Mouse (Mus musculus): ENCODE measurements around the gene Zic2. TPM values are rescaled to one million over a fixed set of nuclear protein-coding genes. Genes with fewer than 3 reads are reported as not detected.

Zic2 gene
- polyA plus RNA-seq, 1 experiment from 2014 or later = not detected

DNA sequence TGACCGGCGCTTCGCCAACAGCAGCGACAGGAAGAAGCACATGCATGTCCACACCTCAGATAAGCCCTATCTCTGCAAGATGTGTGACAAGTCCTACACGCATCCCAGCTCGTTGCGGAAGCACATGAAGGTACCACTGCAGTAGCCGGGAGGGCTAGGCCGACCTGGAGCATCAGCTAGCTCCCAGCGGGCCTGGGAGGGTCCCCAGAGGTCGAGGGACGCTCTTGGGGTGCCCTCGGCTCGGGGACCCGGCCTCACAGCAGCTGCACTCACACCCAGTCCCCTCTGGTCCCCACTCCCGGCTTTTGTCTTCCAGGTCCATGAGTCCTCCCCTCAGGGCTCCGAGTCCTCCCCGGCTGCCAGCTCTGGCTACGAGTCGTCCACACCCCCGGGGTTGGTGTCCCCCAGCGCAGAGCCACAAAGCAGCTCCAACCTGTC lies 3.4 kb downstream of the Zic2 start:
- no peak overlapping the region for H3K4me3 ChIP-seq (ENCODE audit: low read depth, low read length)
- 0% methylated on average over 22 of the region's 22 CpGs for WGBS (ENCODE audit: insufficient replicate concordance)
- H3K9me3 ChIP-seq (replicated peaks; ENCODE audit: control insufficient read depth, low read length) = no peaks in the 10 kb centered on the region
- peaks cover 10% of the 10 kb centered on the region for H3K4me1 ChIP-seq (ENCODE audit: control insufficient read depth, low read depth, low read length)
- no peak overlapping the region for H3K9ac ChIP-seq (ENCODE audit: low read depth, low read length)
- no peaks in the 10 kb centered on the region for H3K36me3 ChIP-seq (ENCODE audit: control insufficient read depth, insufficient read depth)
- peaks cover 98% of the 10 kb centered on the region for H3K27me3 ChIP-seq (ENCODE audit: control insufficient read depth, insufficient read depth, low read depth, low read length)
- ATAC-seq (ENCODE audit: low read depth) = no peak
- no peak overlapping the region for H3K27ac ChIP-seq (ENCODE audit: low read length)
- no peak overlapping the region for H3K4me2 ChIP-seq (ENCODE audit: low read depth, low read length)

DNA sequence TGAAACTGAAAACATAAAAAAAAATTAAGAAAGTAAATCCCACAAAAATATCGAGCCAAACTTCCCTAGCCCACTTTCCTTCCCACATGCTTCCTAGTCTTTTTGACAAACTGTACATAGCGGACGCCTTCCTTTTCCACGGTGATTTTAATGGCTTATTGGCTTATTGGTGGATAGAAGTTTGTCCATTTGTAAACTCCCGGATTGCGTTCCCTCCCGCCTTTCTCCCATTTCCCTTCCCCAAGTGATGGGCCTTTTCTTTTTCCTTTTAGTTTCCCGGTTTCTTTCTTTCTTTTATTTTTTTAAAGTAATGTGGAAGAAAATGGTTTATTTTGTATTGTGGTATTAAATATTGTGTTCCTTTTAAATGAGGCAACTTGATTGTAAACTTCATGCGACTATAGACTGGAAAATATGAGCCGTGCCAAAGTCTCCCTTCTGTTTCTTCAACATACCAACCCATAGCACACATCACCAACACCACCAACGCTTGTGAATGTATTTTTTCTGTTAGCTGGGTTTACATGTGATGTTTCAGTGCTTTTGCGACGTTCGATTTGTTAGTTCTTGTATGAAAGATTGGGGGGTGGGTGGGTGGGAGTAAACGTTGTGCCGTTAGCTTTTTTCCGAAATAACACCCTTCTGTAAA lies 4.3 kb downstream of the Zic2 start:
- no peaks in the 10 kb centered on the region for H3K9me3 ChIP-seq (replicated peaks; ENCODE audit: control insufficient read depth, low read length)
- peaks cover 98% of the 10 kb centered on the region for H3K27me3 ChIP-seq (ENCODE audit: control insufficient read depth, insufficient read depth, low read depth, low read length)
- no peak overlapping the region for H3K4me3 ChIP-seq (ENCODE audit: low read depth, low read length)
- no peak overlapping the region for H3K27ac ChIP-seq (ENCODE audit: low read length)
- H3K9ac ChIP-seq (ENCODE audit: low read depth, low read length) = no peak overlapping the region
- peaks cover 10% of the 10 kb centered on the region for H3K4me1 ChIP-seq (ENCODE audit: control insufficient read depth, low read depth, low read length)
- H3K36me3 ChIP-seq (ENCODE audit: control insufficient read depth, insufficient read depth) = no peaks in the 10 kb centered on the region
- 20% methylated on average over 17 of the region's 17 CpGs for WGBS (ENCODE audit: insufficient replicate concordance)
- H3K4me2 ChIP-seq (ENCODE audit: low read depth, low read length) = no peak overlapping the region
- no peak for ATAC-seq (ENCODE audit: low read depth)

DNA sequence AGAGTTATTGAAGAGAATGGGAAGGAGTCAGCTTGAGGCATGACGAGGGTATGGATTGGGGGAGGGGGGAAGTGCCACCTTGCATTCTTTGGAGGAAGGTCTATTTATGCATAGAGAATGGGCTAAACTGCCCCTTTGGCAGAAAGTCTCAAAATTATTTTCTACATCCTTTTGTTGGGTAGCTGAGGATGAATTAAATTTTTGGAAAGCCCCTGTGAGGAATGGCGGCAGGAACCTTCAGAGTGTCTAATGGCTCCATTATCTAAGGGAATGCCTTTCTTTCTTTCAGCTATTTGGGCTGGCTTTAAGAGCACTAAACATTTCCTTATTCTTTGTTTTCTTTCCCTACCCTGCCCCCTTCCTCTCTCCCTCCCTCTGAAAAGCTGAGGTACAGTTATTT lies 5.1 kb downstream of the Zic2 start:
- ATAC-seq (ENCODE audit: low read depth) = no peak
- no peak overlapping the region for H3K27ac ChIP-seq (ENCODE audit: low read length)
- H3K9me3 ChIP-seq (replicated peaks; ENCODE audit: control insufficient read depth, low read length) = no peaks in the 10 kb centered on the region
- H3K4me2 ChIP-seq (ENCODE audit: low read depth, low read length) = no peak overlapping the region
- no peak overlapping the region for H3K9ac ChIP-seq (ENCODE audit: low read depth, low read length)
- H3K27me3 ChIP-seq (ENCODE audit: control insufficient read depth, insufficient read depth, low read depth, low read length) = peaks cover 98% of the 10 kb centered on the region
- H3K4me1 ChIP-seq (ENCODE audit: control insufficient read depth, low read depth, low read length) = peaks cover 5% of the 10 kb centered on the region; the same call in 1 of the 2 replicates
- H3K4me3 ChIP-seq (ENCODE audit: low read depth, low read length) = no peak overlapping the region
- WGBS (ENCODE audit: insufficient replicate concordance) = 6% methylated on average over 2 of the region's 2 CpGs
- H3K36me3 ChIP-seq (ENCODE audit: control insufficient read depth, insufficient read depth) = no peaks in the 10 kb centered on the region

DNA sequence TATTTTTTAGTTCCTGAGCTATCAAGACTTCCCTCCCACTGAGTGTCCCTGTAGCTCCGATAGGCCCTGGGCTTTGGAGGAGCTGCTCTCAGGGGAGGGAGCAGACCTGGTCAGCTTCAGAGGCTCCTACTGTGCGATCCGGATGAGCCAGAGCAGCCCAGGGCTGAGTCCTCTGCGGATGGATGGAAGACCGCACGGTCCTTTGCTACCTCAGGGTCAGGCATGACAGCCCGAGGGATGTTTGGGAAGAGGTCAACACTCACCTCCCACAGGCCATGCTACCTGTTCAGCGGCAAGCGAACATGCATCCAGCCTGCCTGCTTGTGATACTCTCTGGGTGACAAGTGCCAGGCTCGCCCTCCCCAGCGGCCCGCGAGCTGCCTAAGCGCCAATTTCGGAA lies 5.9 kb downstream of the Zic2 start:
- Histone ChIP-seq H3K27me3 (ENCODE audit: control insufficient read depth, insufficient read depth, low read depth, low read length) (peaks cover 98% of the 10 kb centered on the region), H3K4me3 (ENCODE audit: low read depth, low read length) (no peak overlapping the region), H3K36me3 (ENCODE audit: control insufficient read depth, insufficient read depth) (no peaks in the 10 kb centered on the region), H3K9ac (ENCODE audit: low read depth, low read length) (no peak overlapping the region), H3K4me1 (ENCODE audit: control insufficient read depth, low read depth, low read length) (no peaks in the 10 kb centered on the region), H3K4me2 (ENCODE audit: low read depth, low read length) (no peak overlapping the region), H3K9me3 (replicated peaks; ENCODE audit: control insufficient read depth, low read length) (no peaks in the 10 kb centered on the region), H3K27ac (ENCODE audit: low read length) (no peak overlapping the region)
- WGBS (ENCODE audit: insufficient replicate concordance) = 3% methylated on average over 15 of the region's 15 CpGs
- ATAC-seq (ENCODE audit: low read depth) = no peak

DNA sequence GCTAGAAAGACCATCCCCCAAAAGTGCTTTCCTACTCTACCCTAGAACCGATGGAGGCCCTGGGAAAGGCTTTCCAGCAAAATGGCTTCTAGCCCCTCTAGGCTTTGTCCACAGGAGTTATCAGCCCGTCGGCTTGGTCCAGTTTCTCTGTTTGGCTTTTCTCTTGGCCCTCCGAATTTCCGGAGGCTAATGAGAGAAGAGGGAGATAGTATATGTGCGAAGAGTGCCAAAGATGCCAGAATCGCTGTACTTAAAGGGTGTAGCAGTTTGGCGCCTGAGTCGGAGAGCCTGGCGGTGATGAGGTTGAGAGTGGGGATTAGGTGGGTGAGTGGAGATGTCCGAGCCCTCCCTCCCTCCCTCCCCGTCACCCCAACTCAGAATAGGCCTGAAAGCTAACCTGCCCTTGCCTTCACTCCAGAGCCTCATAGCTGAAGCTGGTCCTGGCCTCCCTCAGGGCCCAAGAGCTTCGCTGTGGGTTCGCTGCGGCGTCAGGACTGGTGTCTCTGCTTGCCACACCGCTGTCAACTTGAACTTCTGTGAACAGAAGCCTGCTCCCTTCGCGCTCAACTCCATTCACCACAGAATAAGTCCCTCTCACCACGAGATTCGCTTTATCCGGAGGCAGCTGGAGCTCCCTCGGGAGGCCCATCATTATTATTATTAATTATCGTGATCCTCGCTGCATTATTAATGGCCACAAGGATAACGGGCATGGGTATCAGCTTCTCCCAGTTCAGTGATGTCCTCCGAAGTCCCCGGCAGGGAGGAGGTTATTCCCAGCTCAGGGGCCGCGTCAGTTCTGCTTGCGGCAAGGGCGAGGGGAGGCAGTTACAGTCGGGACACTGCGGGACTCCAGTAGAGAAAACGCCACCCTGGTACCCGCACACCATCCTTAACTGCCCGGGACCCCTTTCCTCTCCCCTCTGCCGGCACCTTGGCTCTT lies 7.1 kb downstream of the Zic2 start:
- 2% methylated on average over 38 of the region's 38 CpGs for WGBS (ENCODE audit: insufficient replicate concordance)
- Histone ChIP-seq H3K4me1 (ENCODE audit: control insufficient read depth, low read depth, low read length) (no peaks in the 10 kb centered on the region), H3K27ac (ENCODE audit: low read length) (no peak overlapping the region), H3K9ac (ENCODE audit: low read depth, low read length) (no peak overlapping the region), H3K36me3 (ENCODE audit: control insufficient read depth, insufficient read depth) (no peaks in the 10 kb centered on the region), H3K4me2 (ENCODE audit: low read depth, low read length) (no peak overlapping the region), H3K27me3 (ENCODE audit: control insufficient read depth, insufficient read depth, low read depth, low read length) (peaks cover 94% of the 10 kb centered on the region), H3K9me3 (replicated peaks; ENCODE audit: control insufficient read depth, low read length) (no peaks in the 10 kb centered on the region), H3K4me3 (ENCODE audit: low read depth, low read length) (no peak overlapping the region)
- ATAC-seq (ENCODE audit: low read depth) = no peak

DNA sequence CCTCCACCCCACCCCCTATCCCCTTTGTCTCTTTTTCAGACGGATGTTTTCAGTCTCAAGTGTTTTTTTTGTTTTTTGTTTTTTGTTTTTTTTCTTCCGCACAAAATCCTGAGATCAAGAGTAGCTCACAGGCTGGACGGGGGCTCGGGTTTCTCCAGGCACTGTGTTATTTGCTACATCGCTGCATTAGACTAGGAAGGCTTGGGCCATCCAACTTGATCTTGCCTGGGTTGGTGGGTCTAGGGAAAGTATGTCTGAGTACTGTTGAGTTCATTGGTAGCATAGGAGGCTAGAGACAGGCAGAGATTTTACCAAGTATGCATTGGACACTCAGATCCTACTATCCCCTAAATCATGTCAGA lies 7.8 kb downstream of the Zic2 start:
- no peak overlapping the region for H3K9ac ChIP-seq (ENCODE audit: low read depth, low read length)
- no peak overlapping the region for H3K27ac ChIP-seq (ENCODE audit: low read length)
- H3K4me2 ChIP-seq (ENCODE audit: low read depth, low read length) = no peak overlapping the region
- no peaks in the 10 kb centered on the region for H3K4me1 ChIP-seq (ENCODE audit: control insufficient read depth, low read depth, low read length)
- no peaks in the 10 kb centered on the region for H3K36me3 ChIP-seq (ENCODE audit: control insufficient read depth, insufficient read depth)
- 3% methylated on average over 5 of the region's 5 CpGs for WGBS (ENCODE audit: insufficient replicate concordance)
- H3K27me3 ChIP-seq (ENCODE audit: control insufficient read depth, insufficient read depth, low read depth, low read length) = peaks cover 90% of the 10 kb centered on the region
- ATAC-seq (ENCODE audit: low read depth) = no peak
- no peaks in the 10 kb centered on the region for H3K9me3 ChIP-seq (replicated peaks; ENCODE audit: control insufficient read depth, low read length)
- H3K4me3 ChIP-seq (ENCODE audit: low read depth, low read length) = no peak overlapping the region

DNA sequence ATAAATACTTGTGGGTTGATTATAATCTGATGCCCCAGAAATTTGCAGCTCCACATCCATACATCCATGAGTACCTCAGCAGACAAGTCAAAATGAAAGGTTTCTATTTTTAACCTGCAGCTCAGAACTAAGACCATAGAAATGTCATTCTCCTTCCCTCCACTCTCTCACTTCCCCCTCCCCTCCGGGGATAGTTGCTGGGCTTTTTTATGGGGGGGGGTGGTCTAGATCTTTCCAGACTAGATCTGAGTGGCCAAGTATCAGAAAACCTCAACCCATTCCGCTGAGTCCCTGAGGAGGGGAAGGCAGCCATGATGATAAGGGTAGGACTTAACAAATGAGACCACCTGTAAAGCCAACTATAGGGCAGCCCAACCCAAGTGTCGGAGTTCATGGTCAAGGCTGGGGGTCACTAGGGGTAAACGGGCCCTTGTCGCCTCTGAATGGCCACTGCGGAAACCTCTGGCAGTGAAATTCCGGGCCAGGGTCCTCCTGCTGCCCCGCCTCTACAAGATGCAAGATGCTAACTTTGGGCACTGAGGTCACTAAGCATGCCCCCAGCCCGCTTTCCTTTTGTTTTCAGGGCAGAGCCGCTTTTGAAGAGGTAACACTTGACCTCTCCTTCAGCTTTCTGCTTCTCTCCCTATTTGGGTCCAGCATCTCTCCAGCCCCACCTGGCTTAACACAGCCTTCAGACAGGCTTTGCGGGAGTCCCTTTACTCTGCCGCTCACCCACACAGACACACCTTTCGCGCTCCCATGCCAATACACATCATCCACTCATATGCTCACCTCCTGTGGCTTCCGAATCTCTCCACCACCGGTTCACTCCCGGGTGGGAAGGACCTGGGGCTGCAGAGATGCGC lies 8.6 kb downstream of the Zic2 start:
- no peak for ATAC-seq (ENCODE audit: low read depth)

DNA sequence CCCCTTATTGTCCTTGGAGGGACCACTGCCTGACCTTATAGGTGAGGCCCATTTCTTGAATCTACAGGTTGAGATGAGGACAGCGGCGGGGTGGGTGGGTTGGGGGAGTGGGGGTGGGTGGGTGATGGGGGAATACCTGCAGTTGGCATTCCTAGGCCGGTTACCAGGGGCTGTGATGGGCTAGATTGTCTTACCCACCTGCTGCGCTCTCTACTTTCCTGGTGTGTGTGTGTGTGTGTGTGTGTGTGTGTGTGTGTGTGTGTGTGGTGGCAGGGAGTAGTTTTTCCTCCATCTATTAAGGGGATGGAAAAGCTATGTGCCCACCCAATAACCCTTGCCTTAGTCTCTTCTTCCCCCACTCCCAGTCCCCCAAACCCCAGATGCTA lies 9.2 kb downstream of the Zic2 start:
- 12% methylated on average over 4 of the region's 4 CpGs for WGBS (ENCODE audit: insufficient replicate concordance)
- H3K9ac ChIP-seq (ENCODE audit: low read depth, low read length) = no peak overlapping the region
- no peaks in the 10 kb centered on the region for H3K4me1 ChIP-seq (ENCODE audit: control insufficient read depth, low read depth, low read length)
- ATAC-seq (ENCODE audit: low read depth) = no peak
- no peaks in the 10 kb centered on the region for H3K36me3 ChIP-seq (ENCODE audit: control insufficient read depth, insufficient read depth)
- H3K9me3 ChIP-seq (replicated peaks; ENCODE audit: control insufficient read depth, low read length) = no peaks in the 10 kb centered on the region
- H3K4me3 ChIP-seq (ENCODE audit: low read depth, low read length) = no peak overlapping the region
- H3K4me2 ChIP-seq (ENCODE audit: low read depth, low read length) = no peak overlapping the region
- peaks cover 80% of the 10 kb centered on the region for H3K27me3 ChIP-seq (ENCODE audit: control insufficient read depth, insufficient read depth, low read depth, low read length)
- H3K27ac ChIP-seq (ENCODE audit: low read length) = no peak overlapping the region

More for the DNA sequence above, 8.6 kb downstream of the Zic2 start:
- no peak overlapping the region for H3K4me2 ChIP-seq (ENCODE audit: low read depth, low read length)
- no peak overlapping the region for H3K27ac ChIP-seq (ENCODE audit: low read length)
- no peaks in the 10 kb centered on the region for H3K36me3 ChIP-seq (ENCODE audit: control insufficient read depth, insufficient read depth)
- no peak overlapping the region for H3K4me3 ChIP-seq (ENCODE audit: low read depth, low read length)
- no peak overlapping the region for H3K9ac ChIP-seq (ENCODE audit: low read depth, low read length)
- H3K9me3 ChIP-seq (replicated peaks; ENCODE audit: control insufficient read depth, low read length) = no peaks in the 10 kb centered on the region
- H3K4me1 ChIP-seq (ENCODE audit: control insufficient read depth, low read depth, low read length) = no peaks in the 10 kb centered on the region
- peaks cover 83% of the 10 kb centered on the region for H3K27me3 ChIP-seq (ENCODE audit: control insufficient read depth, insufficient read depth, low read depth, low read length)
- WGBS (ENCODE audit: insufficient replicate concordance) = 4% methylated on average over 18 of the region's 18 CpGs
